Mouse (Mus musculus): ENCODE measurements at regions not wholly inside any gene's neighbourhood (a gene's known extent, or its start where the extent isn't known, plus 50 kb on each side); places are given as distances from the start of the nearest gene placed in this dataset.

DNA sequence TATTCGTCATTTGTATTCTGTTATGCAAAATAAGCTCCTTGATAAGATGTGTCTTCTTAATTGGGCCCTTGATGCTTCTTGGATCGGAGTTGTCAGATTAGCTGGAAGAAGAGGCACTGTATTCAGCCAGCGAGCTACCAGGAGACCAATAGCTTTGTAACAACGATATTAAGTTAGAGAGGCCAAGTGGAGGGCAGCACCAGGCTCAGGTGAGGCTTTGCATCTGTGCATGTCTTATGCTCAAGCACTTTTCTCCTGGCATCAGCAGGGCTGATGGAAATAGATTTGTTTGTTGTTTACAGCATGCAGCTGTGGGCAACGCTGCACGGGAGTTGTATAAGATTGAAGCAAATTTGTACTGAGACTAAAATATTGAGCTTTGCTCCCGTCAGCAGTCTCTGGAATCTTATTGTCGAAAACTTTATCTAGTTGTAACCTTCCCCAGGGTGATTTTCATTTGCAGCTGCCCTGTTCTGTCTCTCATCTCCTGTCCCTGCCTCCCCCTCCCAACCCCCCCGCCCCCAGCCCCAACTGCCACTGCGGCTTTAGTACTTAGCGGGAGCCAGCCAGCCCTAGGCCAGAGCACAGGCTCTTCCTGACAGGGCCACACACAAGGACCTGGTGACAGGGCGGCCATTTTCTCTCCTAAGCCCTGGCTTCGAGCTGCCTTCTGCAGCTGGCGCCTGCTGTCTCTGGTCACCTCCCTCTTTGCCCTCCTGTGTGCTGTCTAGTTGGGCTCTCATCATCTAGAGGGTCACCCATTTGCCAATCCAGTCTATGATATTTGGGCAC lies 247.3 kb downstream of the Tshz3 start:
- no peak for DNase-seq

DNA sequence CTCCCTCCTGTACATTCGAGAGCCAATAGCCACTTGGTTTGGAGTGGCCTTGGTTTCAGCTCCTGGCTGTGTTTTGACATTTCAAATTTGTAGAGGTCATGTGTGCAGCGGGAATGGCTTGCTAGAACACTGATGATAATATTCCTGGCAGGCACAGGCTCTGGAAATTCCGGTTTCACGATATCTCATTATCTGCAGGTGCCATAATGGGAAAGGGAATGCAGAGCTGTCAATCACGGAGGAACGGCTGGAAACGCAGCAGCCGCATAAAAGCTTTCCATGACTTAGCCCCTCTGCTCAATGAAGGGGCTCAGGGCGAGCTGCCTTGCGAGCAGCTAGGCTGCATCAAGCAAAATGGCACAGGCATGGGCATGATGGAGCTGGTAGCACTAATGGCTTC lies 251.6 kb downstream of the Tshz3 start:
- DNase-seq = no peak

DNA sequence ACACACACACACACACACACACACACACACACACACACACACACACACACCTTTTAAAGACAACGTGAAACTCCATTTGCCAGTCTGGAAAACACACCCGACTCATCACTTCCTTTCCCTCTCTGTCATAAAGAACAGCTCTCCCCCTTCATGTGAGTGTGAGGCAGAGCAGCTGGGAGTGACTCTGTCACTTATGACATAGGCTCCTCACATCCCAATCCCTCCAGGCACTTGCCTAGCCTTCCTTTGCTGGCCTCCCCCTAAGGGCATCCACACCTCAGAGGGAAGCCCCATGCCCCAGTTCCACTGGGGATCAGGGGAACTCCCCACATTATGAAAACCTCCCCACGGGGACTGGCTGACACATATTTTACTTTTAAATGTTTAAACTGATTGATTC lies 257.5 kb downstream of the Tshz3 start:
- no peak for DNase-seq

DNA sequence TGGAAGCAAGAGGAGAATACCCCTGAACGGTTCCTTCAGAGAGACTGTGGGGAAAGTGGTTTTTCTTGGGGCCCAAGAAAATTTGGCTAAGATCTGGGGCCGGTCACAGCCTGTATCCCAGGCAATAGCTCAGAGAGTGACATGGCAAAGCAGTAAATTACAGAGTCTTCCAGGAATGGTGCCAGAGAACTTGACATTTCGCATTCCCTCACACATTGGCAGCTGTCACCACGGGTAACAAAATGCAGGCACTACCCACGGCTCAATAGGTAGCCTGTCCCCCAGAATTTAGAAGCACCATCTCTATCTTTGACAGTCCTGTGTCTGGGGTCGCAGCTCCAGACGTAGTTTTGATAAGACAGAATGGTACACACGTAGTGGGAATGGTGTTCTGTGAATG lies 260.3 kb downstream of the Tshz3 start:
- no peak for DNase-seq

DNA sequence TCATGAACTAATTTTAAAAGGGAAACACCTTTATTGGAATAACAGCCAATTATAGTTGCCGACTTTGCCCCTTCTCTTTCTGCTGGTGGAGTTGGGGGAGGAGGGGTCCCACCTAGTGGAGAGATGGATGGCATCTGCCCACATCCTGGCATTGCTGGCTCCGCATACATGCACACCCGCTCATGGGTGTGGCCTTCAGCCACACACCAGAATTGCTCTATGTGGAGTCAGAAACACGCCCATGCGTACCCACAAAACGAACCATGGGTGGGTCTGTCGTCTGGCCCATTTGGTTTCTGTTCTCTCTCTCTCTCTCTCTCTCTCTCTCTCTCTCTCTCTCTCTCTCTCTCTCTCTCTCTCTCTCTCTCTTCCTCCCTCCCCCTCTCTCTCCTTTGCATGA lies 273.9 kb downstream of the Tshz3 start:
- DNase-seq = no peak

DNA sequence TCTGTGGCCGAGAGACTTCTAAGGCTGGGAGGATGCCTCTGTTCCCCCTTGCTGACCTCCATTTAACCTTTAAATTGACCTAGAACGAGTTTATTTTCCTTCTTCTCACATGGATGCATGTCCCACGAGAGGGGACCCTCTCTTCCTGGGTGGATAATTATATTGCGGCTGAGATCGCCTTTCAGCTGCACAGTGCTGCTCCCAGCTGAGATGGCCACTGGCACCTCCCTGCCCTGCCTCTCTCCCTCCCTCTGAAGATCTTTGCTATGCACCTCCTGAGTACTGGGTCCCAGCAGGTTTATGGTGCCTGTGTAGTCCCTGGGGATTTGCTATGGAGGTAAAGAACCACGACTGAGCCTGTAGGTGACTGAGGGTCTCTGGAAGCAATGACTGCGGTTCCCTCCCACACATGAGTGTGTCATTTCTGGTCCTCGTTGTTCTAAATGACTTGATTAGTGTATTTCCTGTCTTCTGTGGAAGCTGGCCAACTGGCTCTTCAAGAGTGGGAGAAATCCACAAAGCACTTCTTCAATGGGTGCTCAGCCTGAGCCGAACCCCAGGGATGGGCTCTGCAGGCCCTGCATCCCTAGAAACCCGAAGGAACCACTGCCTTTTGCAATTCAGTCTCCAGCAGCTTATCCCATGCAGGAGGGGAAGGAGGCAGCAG lies 275.9 kb downstream of the Tshz3 start:
- peak; percentile 44 for DNase-seq

DNA sequence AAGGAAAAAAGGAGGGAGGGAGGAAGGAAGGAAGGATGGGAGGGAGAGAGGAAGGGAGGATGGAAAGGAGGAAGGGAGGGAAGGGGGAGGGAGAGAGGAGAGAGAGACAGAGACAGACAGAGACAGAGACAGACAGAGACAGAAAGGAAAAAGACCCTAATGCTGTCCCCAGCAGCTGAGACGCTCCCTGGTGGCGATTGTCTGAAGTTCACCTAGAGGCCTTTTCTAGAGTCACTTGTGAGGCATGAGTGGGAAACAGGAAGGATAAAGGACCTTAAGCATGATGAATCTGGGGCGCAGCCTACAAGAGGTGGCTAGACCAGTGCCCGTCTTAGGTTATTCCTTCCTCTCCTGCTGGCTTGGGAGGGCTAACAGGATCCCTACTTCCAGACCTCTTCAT lies 276.7 kb downstream of the Tshz3 start:
- peak; percentile 49 for DNase-seq

DNA sequence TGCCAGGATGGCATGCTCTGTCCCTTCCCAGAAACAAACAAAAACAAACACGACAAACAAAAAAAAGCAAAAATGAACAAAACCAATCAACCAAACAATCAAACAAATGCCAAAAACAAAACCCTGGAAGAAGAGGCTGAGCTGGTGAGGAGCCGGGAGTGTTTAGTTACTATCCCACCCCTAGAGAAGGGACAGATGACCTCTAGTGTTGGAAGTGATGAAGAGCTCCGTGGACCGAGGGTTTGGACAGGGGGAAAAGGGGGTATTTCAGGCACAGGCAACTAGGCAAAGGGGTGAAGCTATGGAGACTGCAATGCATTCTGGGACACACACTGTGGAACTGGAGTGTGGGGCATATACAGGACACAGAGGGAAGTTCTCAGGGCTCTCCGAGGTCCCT lies 277.6 kb downstream of the Tshz3 start:
- DNase-seq = peak; percentile 23

DNA sequence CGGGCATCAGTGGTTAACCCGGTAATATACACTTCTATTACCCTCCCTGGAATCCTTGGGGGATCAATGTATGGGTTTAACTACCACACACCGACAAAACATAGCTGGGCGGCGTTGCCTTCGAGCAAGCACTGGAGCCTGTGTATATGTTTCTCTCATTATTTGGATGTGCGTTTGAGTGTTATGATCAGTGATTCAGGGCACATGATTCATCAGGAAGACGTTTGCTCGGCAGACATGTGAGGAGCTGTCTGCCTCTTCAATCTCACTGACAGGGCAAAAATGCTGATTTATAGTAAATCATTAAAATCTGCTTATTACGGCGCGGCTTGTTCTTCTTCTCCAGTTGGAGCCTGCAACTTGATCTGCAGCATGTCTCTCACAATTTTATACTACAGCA lies 279.9 kb downstream of the Tshz3 start:
- DNase-seq = no peak

DNA sequence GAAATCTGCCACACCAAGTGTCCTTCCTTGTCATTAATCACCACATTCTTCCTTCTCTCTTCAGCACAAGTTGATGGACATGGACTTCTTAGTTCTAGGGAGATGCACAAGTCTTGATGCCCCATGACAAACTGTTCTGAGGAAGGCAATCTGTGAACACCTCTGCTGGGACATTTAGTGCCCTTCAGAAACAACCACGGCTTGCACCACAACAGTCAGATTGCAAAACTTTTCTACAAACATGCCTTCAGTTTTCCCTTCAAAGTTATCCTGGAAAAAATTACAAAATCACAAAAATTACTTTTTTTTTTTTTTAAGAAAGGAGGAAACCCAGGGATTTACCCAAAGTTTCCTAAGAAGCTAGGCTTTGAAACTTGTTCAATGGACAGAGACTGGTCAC lies 291.5 kb downstream of the Tshz3 start:
- DNase-seq = no peak

DNA sequence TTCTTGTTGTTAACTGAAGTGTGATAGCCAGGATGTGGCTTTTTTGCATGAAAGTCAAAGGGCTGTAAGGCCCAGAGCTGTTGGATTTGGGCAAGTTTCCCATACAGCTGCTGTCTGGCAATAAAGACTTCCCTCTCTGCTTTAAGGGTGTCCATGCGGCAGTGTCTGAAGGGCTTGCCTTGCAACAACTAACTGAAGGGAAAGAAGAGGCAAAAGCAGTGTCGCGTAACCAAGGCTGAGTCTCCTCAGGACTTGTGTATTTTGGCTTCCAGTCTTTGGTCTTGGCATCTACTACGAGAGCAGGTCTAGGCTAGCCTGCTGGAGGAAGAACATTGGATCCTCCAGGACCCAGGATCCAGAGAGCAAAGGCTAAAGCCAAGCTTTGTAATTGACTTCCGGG lies 306.7 kb downstream of the Tshz3 start:
- DNase-seq = peak; percentile 59

DNA sequence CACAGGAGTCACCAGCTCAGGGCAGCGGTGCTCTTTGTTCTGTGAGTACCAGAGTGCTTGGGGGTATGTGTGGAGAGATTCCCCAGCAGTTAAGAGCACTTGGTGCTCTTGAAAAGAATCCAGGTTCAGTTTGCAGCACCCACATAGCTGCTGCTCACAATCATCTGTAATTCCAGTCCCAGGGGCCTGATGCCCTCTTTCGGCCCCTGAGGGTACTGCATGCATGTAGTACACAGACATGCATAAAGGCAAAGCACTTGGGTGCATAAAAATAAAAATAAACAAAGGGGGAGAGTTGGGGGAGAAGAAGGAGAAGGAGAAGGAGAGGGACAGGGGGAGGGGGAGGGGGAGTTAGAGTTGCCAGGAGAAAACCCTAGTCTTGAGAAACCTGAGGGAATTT lies 307.8 kb downstream of the Tshz3 start:
- DNase-seq = no peak

DNA sequence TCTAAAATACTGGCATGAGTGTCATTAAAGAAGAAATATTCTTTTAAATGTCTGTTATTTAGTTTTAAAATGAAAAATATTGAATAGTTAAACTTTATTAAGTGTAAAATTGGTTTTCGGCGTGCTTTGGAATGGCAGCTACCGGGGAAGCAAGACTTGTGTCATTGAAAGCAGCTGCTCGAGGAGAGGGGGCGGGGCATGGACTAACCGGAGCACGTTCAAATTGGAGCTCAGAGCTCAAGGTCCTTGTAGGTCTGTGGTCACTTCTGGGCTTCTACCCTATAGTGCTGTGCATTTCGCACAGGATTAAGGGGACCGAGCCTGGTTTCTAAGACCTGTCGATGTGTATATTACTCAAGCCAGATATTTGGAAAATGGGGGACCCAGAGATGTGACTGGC lies 309.0 kb downstream of the Tshz3 start:
- DNase-seq = peak; percentile 45

DNA sequence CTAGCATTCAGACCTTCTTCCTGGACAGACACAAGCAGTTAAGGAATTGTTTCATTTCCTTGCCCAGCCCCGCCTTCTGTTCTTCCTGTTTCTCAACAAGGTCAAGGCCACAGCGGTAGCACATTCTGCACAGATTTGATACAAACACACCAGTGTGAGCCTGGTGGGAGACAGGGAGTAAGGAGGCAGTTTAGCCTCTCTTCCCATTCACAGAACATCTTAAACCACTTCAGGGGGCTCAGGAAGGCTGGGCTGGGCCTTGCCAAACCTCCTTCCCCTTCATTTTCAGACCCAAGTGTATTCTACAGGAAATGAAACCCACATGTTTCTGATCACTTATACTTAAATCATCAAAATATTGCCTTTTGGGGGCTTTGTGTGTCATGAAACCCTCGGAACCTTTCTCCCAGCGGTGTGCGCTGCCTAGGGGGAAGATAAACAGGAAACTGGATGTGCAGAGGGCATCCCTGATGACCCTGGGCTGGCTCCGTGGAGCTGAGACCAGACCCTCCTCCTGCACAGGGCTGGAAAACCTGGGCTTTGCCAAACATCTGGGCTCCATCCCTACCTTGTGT lies 313.3 kb downstream of the Tshz3 start:
- peak; percentile 55 for DNase-seq

DNA sequence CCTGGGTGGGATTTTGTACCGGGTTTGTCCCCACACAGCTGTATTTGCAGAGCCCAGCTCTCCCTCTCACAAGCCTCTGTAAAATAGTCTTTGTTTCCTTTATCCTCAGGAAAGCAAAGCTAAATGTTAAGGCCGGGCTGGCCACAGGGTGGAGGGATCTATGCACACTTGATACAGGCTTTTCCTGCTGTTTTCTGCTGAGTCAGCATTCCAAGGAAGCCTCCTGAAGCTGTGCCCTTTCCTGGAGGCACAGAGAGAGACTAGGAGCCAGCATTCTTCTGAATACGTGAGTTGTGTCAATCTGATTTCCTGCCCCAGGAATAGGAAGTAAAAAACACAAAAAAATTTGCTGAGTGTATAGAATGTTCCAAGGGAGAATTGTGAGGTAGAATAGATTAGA lies 322.2 kb downstream of the Tshz3 start:
- DNase-seq = no peak

DNA sequence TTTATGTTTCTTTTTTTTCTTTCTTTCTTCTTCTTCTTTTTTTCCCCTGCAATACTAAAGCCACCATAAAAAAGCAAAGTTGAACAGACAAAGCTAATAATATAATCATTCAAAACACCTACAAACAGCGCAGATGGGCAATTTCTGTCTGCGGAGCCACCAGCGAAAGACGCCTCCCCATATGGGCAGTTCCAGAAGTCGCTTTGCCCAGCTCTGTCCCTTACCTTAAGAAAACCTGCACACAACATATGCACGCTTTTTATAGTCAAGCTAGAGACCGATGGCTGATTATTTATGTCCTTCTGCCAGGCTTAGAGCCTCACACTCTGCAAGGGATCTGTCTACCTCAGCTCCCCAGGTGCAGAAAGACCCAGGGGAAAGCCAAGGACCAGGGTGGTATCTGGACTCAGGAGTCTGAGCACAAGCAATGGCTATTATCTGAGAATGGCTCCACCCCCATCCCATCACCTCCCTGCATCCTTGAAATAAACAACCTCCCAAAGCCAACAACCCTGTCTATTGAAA lies 326.6 kb downstream of the Tshz3 start:
- no peak for DNase-seq

DNA sequence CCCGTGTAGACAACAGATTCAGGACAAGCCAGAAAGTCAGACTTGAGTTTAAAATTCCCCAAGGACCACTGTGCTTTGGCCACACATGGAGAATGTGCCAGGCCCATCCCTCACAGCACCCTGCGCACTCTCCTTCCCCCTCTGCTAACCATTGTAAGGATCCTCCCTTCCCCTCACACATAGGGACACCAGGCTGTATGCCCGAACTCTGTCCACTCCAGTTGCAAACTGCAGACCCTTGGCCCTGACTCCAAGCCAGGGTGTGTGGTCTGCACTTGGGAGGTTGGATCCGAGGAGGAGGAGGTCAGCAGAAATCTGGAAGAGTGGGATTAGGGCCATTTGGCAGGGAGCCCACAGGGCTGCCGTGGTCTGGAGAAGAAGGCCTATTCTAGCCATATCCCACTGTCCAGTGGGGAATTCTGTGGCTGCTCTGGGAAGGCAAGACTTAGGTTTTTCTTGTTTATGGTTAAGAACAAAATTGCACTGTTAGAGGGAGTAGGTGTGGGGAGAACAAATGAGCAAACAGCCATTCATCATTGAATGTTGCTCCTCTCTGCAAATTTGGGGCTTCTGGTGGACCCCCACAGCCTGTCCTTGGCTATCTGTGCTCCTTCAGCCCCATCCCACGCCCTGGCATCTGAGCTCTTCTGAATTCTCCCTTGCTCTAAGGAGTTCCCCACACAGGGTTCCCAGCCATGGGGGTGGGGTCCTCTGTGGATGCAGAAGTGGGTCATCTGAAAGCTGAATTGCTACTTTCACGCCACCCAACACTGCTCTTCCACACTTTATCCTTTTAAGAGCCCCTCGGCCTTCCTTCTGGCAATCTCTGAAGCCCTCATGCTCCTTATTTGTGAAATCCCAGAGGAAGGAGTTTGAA lies 366.9 kb downstream of the Tshz3 start:
- DNase-seq = peak; percentile 79

DNA sequence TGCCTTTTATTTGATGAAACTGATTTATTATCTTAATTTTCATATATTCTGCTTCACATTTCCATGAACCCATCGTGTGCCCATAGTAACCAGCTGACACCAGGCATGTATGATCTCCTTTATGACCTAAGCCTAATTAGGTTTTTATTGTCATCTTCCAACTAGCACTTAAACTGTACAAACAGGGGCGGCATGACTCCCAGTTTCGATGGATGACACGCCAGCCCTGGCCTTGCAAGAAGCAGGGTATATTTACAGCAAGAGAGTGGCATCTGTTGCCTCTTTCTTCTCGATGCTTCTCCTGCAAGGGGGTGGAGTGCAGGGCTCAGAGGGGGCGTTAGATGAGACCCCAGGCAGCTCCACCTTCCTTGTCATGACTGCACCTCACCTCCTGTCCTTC lies 379.8 kb downstream of the Tshz3 start:
- DNase-seq = no peak

DNA sequence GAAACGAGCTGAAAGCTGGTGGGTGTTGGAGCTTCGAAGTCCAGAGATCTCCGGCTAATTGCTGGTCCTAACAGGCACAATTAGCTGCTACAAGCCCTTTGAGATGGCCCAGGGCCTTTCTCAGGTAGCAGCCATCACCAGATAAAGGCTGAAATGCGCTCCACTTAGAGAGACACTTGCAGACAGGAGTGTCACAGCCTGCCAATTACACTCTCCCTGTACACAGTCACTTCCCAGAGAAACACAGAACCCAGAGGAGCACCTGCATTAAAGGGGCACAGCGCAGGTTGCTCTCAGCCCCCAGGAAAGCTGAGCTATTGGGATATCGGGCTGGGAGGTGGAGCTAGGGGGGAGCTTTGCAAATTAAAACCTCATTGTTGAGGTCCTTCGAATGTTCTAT lies 380.2 kb downstream of the Tshz3 start:
- no peak for DNase-seq

DNA sequence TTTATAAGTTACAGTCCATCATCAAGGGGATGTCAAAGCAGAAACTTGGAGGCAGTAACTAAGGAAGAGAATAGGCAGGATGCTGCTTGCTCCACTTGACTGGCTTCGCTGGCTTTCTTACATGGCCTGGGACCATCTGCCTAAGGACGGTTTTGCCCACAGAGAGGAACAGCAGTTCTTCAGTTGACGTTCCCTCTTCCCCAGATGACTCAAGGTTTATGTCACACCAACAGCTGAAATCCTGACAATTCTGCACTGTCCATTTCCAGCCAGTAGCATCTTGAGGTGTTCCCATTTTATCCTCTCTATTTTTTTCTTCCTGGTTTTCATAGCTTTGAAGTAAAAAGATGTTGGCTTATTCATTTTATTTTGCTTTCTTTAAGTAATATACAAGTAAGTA lies 391.8 kb downstream of the Tshz3 start:
- DNase-seq = no peak

DNA sequence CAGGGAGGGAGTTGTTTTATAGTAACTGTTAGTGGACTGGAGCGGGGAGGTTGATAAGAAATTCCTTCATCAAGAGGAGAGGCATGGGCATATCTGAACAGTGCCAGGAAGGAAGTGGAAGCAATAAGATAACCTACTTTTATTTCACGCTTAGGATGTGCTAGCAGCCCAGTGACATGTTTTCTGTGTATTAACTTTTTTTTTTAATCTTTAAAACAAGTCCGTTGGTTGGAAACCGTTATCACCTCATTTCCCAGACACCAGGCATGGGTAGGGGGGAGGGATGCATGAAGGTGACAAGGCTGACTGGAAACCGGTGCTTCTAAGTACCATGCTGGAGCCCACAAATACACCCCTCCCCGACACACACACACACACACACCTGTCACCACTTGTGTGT lies 394.7 kb downstream of the Tshz3 start:
- no peak for DNase-seq

DNA sequence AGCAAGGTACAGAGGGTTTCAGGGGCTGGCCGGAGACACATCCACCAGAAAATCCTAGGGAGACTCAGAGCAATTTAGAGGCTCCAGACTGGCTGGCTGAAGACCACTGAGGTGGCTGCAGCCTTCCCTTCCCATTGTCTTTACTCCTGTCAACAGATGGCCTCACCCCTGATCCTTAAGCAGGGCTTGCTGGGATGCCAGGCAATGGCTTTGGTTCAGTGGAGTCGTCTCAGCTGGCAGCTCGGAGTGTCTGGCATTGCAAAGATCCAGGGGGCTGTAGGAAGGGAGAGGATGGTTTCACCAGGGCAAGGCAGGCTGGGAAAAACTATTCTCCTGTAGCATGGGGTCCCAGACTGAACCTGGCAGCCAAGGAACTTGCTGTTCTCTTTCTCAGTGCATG lies 395.8 kb downstream of the Tshz3 start:
- DNase-seq = no peak

DNA sequence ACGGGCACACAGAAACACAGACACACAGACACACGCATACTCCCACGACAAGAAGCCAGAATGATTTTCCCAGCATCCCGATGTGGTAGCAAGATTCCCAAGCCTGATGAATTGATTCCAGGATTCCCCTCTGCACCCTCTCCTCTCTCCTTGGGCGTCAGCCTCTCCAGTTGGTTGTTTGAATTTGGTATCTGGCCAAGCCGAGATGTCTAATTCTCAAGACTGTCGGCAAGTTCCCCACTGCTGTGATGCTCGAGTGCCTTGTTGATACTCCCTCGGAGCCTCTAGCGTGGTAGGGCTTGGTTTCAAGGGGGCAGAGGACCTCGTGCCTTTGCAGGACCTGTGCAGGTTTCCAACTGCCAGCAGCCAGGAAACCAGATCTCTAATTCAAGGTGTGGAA lies 397.9 kb downstream of the Tshz3 start:
- DNase-seq = no peak

All from kidney, postnatal 10 days (tissue).